Mouse (Mus musculus) limb, embryonic 13.5 days (tissue): ENCODE data around the gene Stk25. TPM values are rescaled to one million over a fixed set of nuclear protein-coding genes. Genes with fewer than 3 reads are reported as not detected.

Experiments used
- ATAC-seq: fragments of 200-750 bp; cut with Nextera tagmentation; 2 replicates; pipeline ENCODE4 v1.8.0; 2017; ENCODE audit warnings: low read depth, moderate number of reproducible peaks, moderate TSS enrichment; ENCODE audit not compliant: low FRiP score
- H3K27ac ChIP-seq: fragments of 300-500 bp; sonication (generic); 2 replicates; pipeline ENCODE4 v1.5.1; 2015; ENCODE audit warnings: inconsistent platforms, mild to moderate bottlenecking, moderate library complexity
- H3K27me3 ChIP-seq: fragments of 300-500 bp; sonication (generic); 2 replicates; pipeline ENCODE4 v1.6.1; 2015; ENCODE audit warnings: mild to moderate bottlenecking, inconsistent platforms
- H3K36me3 ChIP-seq: fragments of 300-500 bp; sonication (generic); 2 replicates; pipeline ENCODE4 v1.6.1; 2015; ENCODE audit warnings: inconsistent platforms, mild to moderate bottlenecking, moderate library complexity
- H3K4me1 ChIP-seq: fragments of 300-500 bp; sonication (generic); 2 replicates; pipeline ENCODE4 v1.6.1; 2015; ENCODE audit warnings: inconsistent platforms
- H3K4me2 ChIP-seq: fragments of 300-500 bp; sonication (generic); replicated peaks from 2 replicates; pipeline ENCODE4 v1.6.1; 2015; ENCODE audit warnings: inconsistent platforms, mild to moderate bottlenecking, moderate library complexity
- H3K4me3 ChIP-seq: fragments of 300-500 bp; sonication (generic); 2 replicates; pipeline ENCODE4 v1.5.1; 2015; ENCODE audit warnings: moderate library complexity, mild to moderate bottlenecking, inconsistent platforms
- H3K9ac ChIP-seq: fragments of 300-500 bp; sonication (generic); 2 replicates; pipeline ENCODE4 v1.6.1; 2015; ENCODE audit warnings: mild to moderate bottlenecking, inconsistent platforms
- H3K9me3 ChIP-seq: fragments of 300-500 bp; sonication (generic); 2 replicates; pipeline ENCODE4 v1.6.1; 2016; ENCODE audit warnings: inconsistent platforms
- WGBS: fragments of 180-500 bp; shearing (Covaris S2); methylation state at CpG from one replicate; pipeline ENCODE4 v1.1.7; 2015; 5-methylcytosine and 5-hydroxymethylcytosine counted together
- polyA plus RNA-seq: library from polyadenylated mRNA; unstranded; fragments of >200 nt; fragmentation: Nextera tagmentation; extraction: Ambion mirVana; gene quantifications from 2 replicates; pipeline ENCODE4 v1.2.1, GENCODE M21; 2015

Stk25 gene
- polyA plus RNA-seq, 1 experiment from 2014 or later, result 200 TPM

DNA sequence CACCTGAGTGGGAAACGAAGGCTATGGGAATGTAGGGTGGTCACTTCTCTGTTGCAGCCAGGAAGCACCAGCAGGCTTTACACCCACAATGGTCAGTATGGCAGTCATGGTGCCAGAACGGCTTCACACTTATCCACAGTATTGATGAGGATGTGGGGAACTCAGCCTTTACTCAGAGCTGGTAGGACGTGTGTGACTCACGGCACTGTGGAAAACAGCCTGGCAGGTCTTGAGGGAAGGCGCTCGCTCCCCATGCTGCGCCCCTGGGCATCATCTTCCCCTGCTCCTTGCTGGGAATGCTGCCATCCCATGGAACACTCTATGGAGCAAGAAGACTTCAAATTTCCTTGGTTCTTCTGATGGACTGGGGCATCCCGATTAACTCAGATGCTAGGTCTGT, 32.6 kb upstream of the Stk25 start:
- Histone ChIP-seq H3K4me3 (no peak overlapping the region), H3K4me2 (no peak overlapping the region), H3K27ac (no peak overlapping the region), H3K4me1 (peaks cover 7% of the 10 kb centered on the region; the same call in 1 of the 2 replicates), H3K27me3 (no peaks in the 10 kb centered on the region), H3K36me3 (peaks cover 16% of the 10 kb centered on the region; the same call in 1 of the 2 replicates), H3K9ac (no peak overlapping the region), H3K9me3 (no peaks in the 10 kb centered on the region)
- ATAC-seq, result no peak
- WGBS, result 90% methylated on average over 8 of the region's 8 CpGs

DNA sequence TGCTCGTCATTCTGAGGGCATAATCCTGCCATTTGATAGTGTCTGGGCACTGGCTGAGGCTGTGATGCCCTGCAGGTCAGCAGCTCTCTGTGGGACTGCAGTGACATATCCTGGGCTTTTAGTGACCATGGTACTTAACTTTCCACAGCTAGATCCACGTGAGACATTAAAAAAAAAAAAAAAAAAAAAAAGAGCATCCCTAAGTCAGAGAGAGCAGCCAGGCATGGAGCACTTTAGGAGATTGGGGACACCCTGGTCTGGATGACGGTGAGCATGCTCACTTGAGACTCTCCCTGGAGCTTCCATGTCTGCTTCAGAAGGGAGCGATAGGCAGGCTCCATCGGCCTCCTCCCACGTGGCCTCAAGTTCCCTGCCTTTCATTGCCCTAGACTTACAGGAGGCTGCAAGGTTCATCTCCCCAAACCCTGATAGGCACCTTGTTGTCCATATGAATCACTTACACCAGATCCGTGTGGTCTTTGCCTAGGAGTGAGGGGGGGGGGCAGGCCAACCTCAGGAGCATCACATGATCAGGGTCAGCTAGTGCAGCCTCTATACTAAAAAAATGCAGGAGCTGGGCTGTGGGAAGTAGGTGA, 31.5 kb upstream of the Stk25 start:
- H3K9ac ChIP-seq, result no peak overlapping the region
- no peak for ATAC-seq
- H3K4me1 ChIP-seq, result peaks cover 12% of the 10 kb centered on the region; the same call in 1 of the 2 replicates
- peaks cover 7% of the 10 kb centered on the region; the same call in 1 of the 2 replicates for H3K36me3 ChIP-seq
- H3K4me2 ChIP-seq, result no peak overlapping the region
- H3K9me3 ChIP-seq, result no peaks in the 10 kb centered on the region
- no peak overlapping the region for H3K4me3 ChIP-seq
- WGBS, result 78% methylated on average over 7 of the region's 7 CpGs
- H3K27ac ChIP-seq, result no peak overlapping the region
- peaks cover 6% of the 10 kb centered on the region for H3K27me3 ChIP-seq

- no peaks in the 10 kb centered on the region for H3K9me3 ChIP-seq
- H3K4me2 ChIP-seq, result no peak overlapping the region
- WGBS, result 89% methylated on average over 8 of the region's 8 CpGs
- H3K9ac ChIP-seq, result no peak overlapping the region
- H3K4me1 ChIP-seq, result peaks cover 12% of the 10 kb centered on the region; the same call in 1 of the 2 replicates
- ATAC-seq, result no peak
- peaks cover 13% of the 10 kb centered on the region for H3K27me3 ChIP-seq
- H3K27ac ChIP-seq, result no peak overlapping the region
- peaks cover 3% of the 10 kb centered on the region; the same call in 1 of the 2 replicates for H3K36me3 ChIP-seq
- no peak overlapping the region for H3K4me3 ChIP-seq
Observed at GRCm38 (mm10) chr1:93688154-93688553, 29.7 kb upstream of the Stk25 start.

- H3K9ac ChIP-seq, result peak overlapping the region; percentile 75; the same call in 1 of the 2 replicates
Observed at GRCm38 (mm10) chr1:93686961-93687320, 28.5 kb upstream of the Stk25 start.

GRCm38 (mm10) chr1:93686245-93686960, 27.9 kb upstream of the Stk25 start:
- ATAC-seq, result peak; percentile 81; the same call in 1 of the 2 replicates
- WGBS, result 3% methylated on average over 51 of the region's 51 CpGs

More at GRCm38 (mm10) chr1:93686961-93687320, 28.5 kb upstream of the Stk25 start:
- Histone ChIP-seq H3K4me3 (peak overlapping the region; percentile 61), H3K9me3 (no peaks in the 10 kb centered on the region), H3K4me2 (peak overlapping the region; percentile 96), H3K36me3 (peaks cover 3% of the 10 kb centered on the region; the same call in 1 of the 2 replicates), H3K27me3 (peaks cover 13% of the 10 kb centered on the region), H3K4me1 (peaks cover 12% of the 10 kb centered on the region; the same call in 1 of the 2 replicates), H3K27ac (no peak overlapping the region)
- no peak for ATAC-seq
- WGBS, result 52% methylated on average over 3 of the region's 3 CpGs

DNA sequence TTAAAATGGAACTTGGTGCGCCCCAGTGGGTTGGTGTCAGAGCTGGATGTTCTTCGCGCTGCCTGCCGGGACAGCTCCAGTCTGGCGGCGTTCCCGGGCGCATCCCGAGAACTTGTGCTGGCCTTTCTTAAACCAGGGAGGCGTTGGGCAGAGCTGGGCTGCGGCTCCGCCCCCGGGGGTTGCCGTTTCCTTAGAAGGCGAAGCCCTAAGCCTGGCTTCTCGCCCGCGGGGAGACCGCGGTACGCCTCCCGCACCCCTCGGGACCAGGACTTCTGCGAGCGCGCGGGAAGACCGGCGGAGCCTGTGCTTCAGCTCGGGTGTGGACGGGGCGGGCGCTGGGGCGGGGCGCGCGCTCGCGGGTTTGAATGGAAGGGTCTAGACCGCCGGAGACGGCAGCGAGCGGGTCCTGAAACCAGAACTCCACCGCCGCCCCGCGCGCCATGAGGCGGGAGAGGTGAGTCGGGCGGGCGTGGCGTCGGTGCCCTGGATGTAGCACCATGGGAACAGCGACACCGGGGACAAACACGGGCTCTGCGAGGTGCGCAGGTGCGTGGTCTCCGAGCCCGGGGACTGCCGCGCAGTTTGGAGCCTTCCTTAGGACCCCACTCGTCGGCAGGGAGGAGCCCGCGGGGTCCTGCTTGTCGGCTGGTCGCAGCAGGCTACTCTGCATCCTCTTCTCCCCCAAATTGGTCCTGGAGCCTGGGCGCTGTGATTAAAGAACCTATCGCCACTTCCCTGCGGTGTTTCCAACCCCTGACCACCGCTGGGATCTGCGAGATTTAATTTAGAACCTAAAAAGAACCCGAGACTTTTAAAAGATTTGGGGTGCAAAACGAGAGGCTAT, 27.2 kb upstream of the Stk25 start, which contains the start of gene Bok:
Gene Bok (plus strand): TSS at position 260 of the 844 bp plus-strand sequence.
- peak within 1 kb of the TSS; percentile 75 for H3K9ac ChIP-seq
- H3K4me3 ChIP-seq, result peak within 1 kb of the TSS; percentile 61
- H3K27ac ChIP-seq, result no peak within 1 kb of the TSS
- WGBS, result under 1% methylated on average over 77 of the region's 78 CpGs
- peak; percentile 48; the same call in 1 of the 2 replicates for ATAC-seq
- no peaks in the 10 kb centered on the region; the same call in 1 of the 2 replicates for H3K9me3 ChIP-seq
- H3K4me2 ChIP-seq, result peak within 1 kb of the TSS; percentile 96
- no peaks in the 10 kb centered on the region for H3K36me3 ChIP-seq
- H3K4me1 ChIP-seq, result peaks cover 12% of the 10 kb centered on the region; the same call in 1 of the 2 replicates
- peaks cover 13% of the 10 kb centered on the region for H3K27me3 ChIP-seq

More at GRCm38 (mm10) chr1:93686245-93686960, 27.9 kb upstream of the Stk25 start:
- Histone ChIP-seq H3K4me1 (peaks cover 12% of the 10 kb centered on the region; the same call in 1 of the 2 replicates), H3K9ac (peak overlapping the region; percentile 75), H3K4me3 (peak overlapping the region; percentile 61), H3K27ac (no peak overlapping the region), H3K27me3 (peaks cover 13% of the 10 kb centered on the region), H3K9me3 (no peaks in the 10 kb centered on the region; the same call in 1 of the 2 replicates), H3K4me2 (peak overlapping the region; percentile 96), H3K36me3 (peaks cover 3% of the 10 kb centered on the region; the same call in 1 of the 2 replicates)

DNA sequence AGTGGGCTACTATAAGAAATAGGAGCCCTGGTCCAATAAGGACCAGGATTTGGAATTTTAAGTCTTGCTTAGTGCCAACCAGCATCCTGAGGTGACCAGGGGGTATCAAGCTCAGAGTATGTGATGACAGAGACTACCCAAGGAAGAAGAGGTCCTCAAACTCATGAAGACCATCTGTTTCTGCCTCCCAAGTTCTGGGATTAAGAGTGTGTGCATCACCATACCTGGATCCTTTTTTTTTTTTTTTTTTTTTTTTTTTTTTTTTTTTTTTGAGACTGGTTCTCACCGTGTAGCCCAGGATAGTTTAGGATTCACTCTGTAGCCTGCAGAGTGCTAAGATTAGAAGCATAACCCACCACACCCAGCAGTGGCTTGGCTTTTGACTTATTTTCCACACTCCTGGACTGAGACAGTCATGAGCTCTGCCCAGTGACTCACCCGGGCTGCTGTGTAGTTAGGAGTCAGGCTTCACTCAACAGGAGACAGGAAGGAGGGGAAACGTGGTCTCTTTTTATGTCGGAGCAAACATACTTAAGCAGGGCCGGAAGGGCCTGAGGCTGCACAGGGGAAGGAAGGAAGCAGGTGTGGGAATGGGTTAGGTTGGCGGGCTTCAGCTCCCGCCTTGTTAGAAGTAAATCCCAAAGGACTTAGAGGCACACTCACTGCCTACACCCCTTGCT, 21.6 kb upstream of the Stk25 start:
- H3K27ac ChIP-seq, result no peak overlapping the region
- H3K9ac ChIP-seq, result no peak overlapping the region
- ATAC-seq, result no peak
- peaks cover 6% of the 10 kb centered on the region for H3K27me3 ChIP-seq
- no peaks in the 10 kb centered on the region for H3K4me1 ChIP-seq
- H3K36me3 ChIP-seq, result no peaks in the 10 kb centered on the region
- no peaks in the 10 kb centered on the region; the same call in 1 of the 2 replicates for H3K9me3 ChIP-seq
- no peak overlapping the region for H3K4me2 ChIP-seq
- H3K4me3 ChIP-seq, result no peak overlapping the region
- WGBS, result 50% methylated on average over 7 of the region's 7 CpGs

DNA sequence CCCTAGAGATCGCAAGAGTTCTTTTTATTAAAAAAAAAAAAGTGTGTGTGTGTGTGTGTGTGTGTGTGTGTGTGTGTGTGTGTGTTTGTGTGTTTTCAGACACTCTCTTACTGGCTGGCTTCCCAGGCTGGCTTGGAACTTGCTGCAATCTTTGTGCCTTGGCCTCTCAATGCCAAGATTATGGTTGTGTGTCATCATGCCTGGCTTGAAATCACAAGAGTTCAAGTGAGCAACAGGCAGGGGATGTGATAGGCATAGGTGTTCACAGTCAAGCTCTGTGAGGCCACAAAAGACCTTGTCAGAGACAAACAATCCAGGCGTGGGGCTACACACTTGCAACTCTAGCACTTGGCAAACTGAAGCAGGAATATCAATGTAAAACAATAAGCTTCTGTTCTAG, 19.9 kb upstream of the Stk25 start:
- WGBS, result 70% methylated on average over 2 of the region's 2 CpGs
- H3K9me3 ChIP-seq, result no peaks in the 10 kb centered on the region; the same call in 1 of the 2 replicates
- H3K9ac ChIP-seq, result no peak overlapping the region
- no peaks in the 10 kb centered on the region for H3K27me3 ChIP-seq
- H3K4me3 ChIP-seq, result no peak overlapping the region
- H3K27ac ChIP-seq, result no peak overlapping the region
- H3K4me2 ChIP-seq, result no peak overlapping the region
- no peak for ATAC-seq
- no peaks in the 10 kb centered on the region for H3K36me3 ChIP-seq
- H3K4me1 ChIP-seq, result no peaks in the 10 kb centered on the region

GRCm38 (mm10) chr1:93672682-93673081, 14.2 kb upstream of the Stk25 start:
- H3K4me2 ChIP-seq, result no peak overlapping the region
- H3K36me3 ChIP-seq, result no peaks in the 10 kb centered on the region
- no peak overlapping the region for H3K9ac ChIP-seq
- ATAC-seq, result no peak
- H3K9me3 ChIP-seq, result no peaks in the 10 kb centered on the region
- peaks cover 10% of the 10 kb centered on the region for H3K4me1 ChIP-seq
- WGBS, result 91% methylated on average over 5 of the region's 5 CpGs
- no peaks in the 10 kb centered on the region for H3K27me3 ChIP-seq
- H3K4me3 ChIP-seq, result no peak overlapping the region
- no peak overlapping the region for H3K27ac ChIP-seq

- Histone ChIP-seq H3K27ac (no peak overlapping the region), H3K9me3 (no peaks in the 10 kb centered on the region), H3K4me2 (no peak overlapping the region), H3K36me3 (no peaks in the 10 kb centered on the region), H3K9ac (no peak overlapping the region), H3K4me3 (no peak overlapping the region), H3K27me3 (no peaks in the 10 kb centered on the region), H3K4me1 (peaks cover 10% of the 10 kb centered on the region)
- ATAC-seq, result no peak
Observed at GRCm38 (mm10) chr1:93669941-93670340, 11.5 kb upstream of the Stk25 start.

DNA sequence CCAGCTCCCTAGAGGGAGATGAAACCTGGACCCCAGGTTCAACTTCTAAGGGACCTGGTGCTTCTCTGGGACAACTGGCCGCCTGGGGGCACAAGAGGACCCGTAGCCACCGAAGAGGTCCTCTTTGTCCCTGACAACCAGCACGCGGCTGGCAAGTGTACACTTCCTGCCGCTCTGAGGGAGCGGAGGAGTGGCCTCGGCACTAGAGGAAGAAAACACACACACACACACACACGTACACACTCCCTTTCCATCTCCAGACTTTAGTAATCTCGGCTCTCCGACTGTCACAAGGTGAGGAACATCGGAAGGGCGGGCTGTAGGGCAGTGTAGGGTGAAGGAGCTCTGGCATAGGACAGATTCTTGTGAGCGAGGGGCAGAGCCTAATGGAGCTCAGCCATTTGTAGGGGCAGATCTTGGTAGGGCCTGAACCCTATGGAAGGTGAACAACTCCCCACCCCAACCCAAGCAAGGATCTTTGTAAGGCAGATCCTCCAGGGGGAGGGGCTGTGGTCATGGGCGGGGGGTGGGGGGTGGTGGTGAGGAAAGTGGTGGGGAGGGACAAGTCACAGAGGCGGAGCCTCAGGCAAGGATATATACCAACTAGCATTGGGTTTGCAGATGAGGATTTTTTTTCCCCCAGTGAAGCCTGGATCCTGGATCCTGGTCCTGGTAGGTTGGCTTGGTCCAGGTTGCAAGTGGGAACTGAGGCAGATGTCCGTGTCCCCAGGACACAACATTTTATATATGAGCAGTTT, 10.5 kb upstream of the Stk25 start:
- Histone ChIP-seq H3K4me2 (peak overlapping the region; percentile 63), H3K27me3 (no peaks in the 10 kb centered on the region), H3K9ac (peak overlapping the region; percentile 55), H3K36me3 (no peaks in the 10 kb centered on the region), H3K9me3 (no peaks in the 10 kb centered on the region), H3K27ac (no peak overlapping the region), H3K4me3 (peak overlapping the region; percentile 37), H3K4me1 (peaks cover 10% of the 10 kb centered on the region)
- peak; percentile 85 for ATAC-seq
- WGBS, result 9% methylated on average over 17 of the region's 17 CpGs
